Mouse (Mus musculus) cortical plate, adult 2 months (tissue): ENCODE data around the gene Litaf. TPM values are rescaled to one million over a fixed set of nuclear protein-coding genes. Genes with fewer than 3 reads are reported as not detected.
A peak's percentile ranks its signal among the peaks of the same experiment; 100 is the strongest.
"Not testable (repeated sequence)": the region's sequence is repeated elsewhere in the genome, so short reads cannot be mapped to it uniquely, and the experiment has no call there.

Experiments
- H3K27ac ChIP-seq: fragments of 200-500 bp; 2 replicates; pipeline ENCODE4 v1.5.1; 2012; ENCODE audit warnings: low read length, control low read depth, inconsistent platforms; ENCODE audit not compliant: insufficient read depth
- H3K4me1 ChIP-seq: fragments of 200-500 bp; 2 replicates; pipeline ENCODE4 v1.6.1; 2011; ENCODE audit warnings: low read length; ENCODE audit not compliant: control insufficient read depth, insufficient read depth
- H3K4me3 ChIP-seq: fragments of 200-500 bp; 2 replicates; pipeline ENCODE4 v1.5.1; 2011; ENCODE audit warnings: mild to moderate bottlenecking, low read length, control low read depth; ENCODE audit not compliant: insufficient read depth
- CTCF ChIP-seq: fragments of 200-500 bp; IDR thresholded peaks from 2 replicates; pipeline ENCODE4 v1.5.1; 2011; ENCODE audit warnings: mild to moderate bottlenecking, control low read depth, low read length; ENCODE audit not compliant: insufficient read depth; ENCODE audit errors: extremely low read depth
- POLR2A ChIP-seq: fragments of 200-500 bp; IDR thresholded peaks from 2 replicates; pipeline ENCODE4 v1.6.1; 2011; ENCODE audit warnings: mild to moderate bottlenecking, low read length, control low read depth; ENCODE audit not compliant: insufficient read depth; ENCODE audit errors: extremely low read depth
- polyA plus RNA-seq: library from polyadenylated mRNA; depleted of rRNA; stranded (reverse); fragments of >200 nt; gene quantifications from 2 replicates; pipeline ENCODE4 v1.2.3, GENCODE M21; 2012

Gene Litaf
- polyA plus RNA-seq, 1 experiment: 45.0 TPM

- Histone ChIP-seq H3K4me3 (no peak overlapping the region), H3K27ac (no peak overlapping the region), H3K4me1 (no peaks in the 10 kb centered on the region)
- no peak for TF ChIP-seq CTCF
- no peak for TF ChIP-seq POLR2A
These were observed 96.6 kb downstream of the Litaf start for GRCm38 (mm10) chr16:10969342-10969741.

DNA sequence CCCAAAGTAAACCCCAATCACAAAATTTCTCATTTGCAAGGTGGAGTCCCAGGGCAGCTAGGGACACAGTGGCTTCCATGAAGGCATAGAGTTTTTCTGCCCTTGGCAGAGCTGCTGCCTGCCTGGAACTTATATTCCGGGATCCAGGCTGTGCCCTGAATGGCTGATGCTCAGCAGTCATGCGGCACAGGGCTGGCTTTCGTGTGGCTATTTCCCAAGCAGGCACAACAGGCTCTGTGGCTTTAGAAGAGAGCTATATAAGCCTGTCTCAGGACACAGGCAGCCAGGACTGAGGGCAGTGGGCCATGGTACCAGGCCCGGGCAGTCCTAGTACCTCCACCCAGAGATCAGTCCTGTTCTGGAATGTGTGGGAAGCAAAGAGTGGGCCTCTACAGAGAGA lies 97.7 kb downstream of the Litaf start:
- Histone ChIP-seq H3K4me3 (no peak overlapping the region), H3K27ac (no peak overlapping the region), H3K4me1 (no peaks in the 10 kb centered on the region)
- TF ChIP-seq CTCF (no peak), POLR2A (no peak)

DNA sequence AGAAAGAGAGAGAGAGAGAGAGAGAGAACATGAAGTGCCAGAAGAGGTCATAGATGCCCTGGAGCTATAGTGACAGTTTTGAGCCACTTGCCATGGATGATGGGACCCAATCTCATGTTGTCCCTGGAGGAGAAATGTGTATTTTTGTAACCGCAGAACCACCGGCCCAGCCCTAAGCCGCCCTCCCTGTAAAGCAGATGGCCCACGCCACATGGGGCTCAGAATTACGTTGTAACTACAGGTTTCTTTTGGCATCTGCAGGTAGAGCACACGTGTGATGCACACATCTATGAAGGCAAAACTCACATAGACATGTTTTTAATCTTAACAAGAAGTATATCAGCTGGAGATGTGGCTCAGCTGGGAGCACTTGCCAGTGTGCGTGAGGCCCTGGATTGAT lies 98.2 kb downstream of the Litaf start:
- H3K4me1 ChIP-seq: no peaks in the 10 kb centered on the region
- TF ChIP-seq POLR2A (no peak), CTCF (no peak)
- no peak overlapping the region for H3K27ac ChIP-seq
- no peak overlapping the region for H3K4me3 ChIP-seq

DNA sequence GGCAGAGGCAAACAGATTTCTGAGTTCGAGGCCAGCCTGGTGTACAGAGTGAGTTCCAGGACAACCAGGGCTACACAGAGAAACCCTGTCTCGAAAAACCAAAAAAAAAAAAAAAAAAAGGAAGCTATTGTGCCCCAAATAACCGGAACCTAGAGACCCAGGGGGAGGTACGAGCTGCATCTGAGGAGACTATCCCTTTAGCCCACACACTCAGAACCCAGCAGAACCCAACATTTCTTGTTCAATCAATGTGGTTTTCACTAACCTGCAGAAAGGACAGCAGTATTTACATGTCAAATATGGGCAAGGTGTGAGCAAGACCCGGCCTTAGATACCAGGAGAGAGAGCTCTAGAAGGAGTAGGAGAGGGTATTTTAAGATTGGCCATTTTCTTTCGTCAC lies 98.9 kb downstream of the Litaf start:
- no peak for TF ChIP-seq POLR2A
- TF ChIP-seq CTCF: no peak
- H3K27ac ChIP-seq: no peak overlapping the region
- no peaks in the 10 kb centered on the region for H3K4me1 ChIP-seq
- H3K4me3 ChIP-seq: no peak overlapping the region

GRCm38 (mm10) chr16:10965034-10965433 lies 100.9 kb downstream of the Litaf start:
- Histone ChIP-seq H3K27ac (no peak overlapping the region), H3K4me1 (no peaks in the 10 kb centered on the region), H3K4me3 (no peak overlapping the region)
- TF ChIP-seq CTCF (no peak), POLR2A (no peak)

GRCm38 (mm10) chr16:10960916-10961315 lies 105.0 kb downstream of the Litaf start:
- Histone ChIP-seq H3K4me1 (peaks cover 6% of the 10 kb centered on the region), H3K27ac (no peak overlapping the region), H3K4me3 (no peak overlapping the region)
- TF ChIP-seq CTCF: no peak

DNA sequence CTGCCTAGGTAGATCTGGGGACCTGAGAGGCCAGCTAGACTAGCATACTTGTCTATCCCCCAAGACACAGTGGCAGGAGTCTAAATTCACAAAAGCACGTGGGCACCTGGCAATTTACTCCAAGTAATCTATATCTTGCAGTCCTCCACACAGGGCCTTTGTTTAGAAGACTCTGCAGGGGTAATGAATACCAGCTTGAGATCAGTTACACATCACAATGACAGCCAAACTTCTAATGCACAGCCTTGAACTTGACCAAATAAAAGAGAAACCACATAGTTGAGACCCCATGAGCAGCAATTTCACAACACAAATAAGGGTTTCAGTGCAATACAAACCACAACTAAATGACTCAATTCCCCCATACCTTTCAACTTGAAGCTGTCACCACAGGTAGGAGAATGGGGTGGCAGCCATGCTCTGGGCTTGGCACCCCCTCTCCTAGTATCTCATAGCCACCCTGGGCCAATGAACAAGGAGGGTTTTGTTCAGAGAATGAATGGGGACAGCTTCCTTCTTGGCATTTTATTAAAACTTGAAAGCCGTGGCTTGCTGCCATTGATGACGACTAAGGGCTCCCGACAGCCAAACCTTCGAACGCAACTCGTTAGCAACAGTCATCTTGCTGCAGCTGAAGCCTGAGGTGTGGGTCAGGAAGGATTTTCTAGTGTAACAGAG lies 107.1 kb downstream of the Litaf start:
- no peak overlapping the region for H3K4me3 ChIP-seq
- H3K4me1 ChIP-seq: peaks cover 6% of the 10 kb centered on the region
- TF ChIP-seq POLR2A (no peak), CTCF (no peak)
- no peak overlapping the region for H3K27ac ChIP-seq

DNA sequence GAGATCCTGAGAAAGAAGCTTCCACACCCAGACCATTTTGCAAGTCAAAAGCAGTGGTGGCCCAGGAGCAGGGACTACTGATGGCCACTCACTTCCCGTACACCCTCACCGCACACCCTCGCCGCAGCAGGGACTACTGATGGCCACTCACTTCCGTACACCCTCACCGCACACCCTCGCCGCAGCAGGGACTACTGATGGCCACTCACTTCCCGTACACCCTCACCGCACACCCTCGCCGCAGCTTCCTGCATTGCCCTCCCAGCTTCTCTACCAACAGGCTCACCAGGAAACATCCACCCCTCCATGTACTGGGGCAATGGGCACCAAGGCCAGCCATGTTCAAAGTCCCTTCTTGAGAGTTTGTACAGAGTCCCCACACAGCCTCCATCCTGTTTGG lies 107.7 kb downstream of the Litaf start:
- not testable (repeated sequence) for H3K4me3 ChIP-seq, H3K4me1 ChIP-seq, H3K27ac ChIP-seq

DNA sequence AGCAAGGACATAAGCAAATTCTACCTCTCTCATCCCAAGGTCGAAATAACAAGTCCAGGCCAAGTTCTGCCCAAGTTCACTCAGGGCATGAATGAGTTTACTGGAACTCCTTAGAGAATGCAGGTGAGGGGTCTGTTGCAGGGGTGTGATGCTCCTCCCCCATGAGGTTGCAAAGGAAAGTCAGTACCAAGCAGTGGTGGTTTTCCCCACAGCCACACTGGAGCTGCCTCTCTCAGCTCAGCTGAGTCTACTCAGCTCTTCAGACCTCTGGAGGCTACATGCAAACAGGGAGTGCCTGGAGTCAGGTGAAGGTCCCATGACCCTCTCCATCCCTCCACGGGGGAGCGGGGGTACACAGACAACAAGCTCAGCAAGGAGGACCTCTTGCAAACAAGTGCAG lies 108.2 kb downstream of the Litaf start:
- peaks cover 6% of the 10 kb centered on the region for H3K4me1 ChIP-seq
- TF ChIP-seq POLR2A (no peak), CTCF (no peak)
- no peak overlapping the region for H3K27ac ChIP-seq
- no peak overlapping the region for H3K4me3 ChIP-seq

DNA sequence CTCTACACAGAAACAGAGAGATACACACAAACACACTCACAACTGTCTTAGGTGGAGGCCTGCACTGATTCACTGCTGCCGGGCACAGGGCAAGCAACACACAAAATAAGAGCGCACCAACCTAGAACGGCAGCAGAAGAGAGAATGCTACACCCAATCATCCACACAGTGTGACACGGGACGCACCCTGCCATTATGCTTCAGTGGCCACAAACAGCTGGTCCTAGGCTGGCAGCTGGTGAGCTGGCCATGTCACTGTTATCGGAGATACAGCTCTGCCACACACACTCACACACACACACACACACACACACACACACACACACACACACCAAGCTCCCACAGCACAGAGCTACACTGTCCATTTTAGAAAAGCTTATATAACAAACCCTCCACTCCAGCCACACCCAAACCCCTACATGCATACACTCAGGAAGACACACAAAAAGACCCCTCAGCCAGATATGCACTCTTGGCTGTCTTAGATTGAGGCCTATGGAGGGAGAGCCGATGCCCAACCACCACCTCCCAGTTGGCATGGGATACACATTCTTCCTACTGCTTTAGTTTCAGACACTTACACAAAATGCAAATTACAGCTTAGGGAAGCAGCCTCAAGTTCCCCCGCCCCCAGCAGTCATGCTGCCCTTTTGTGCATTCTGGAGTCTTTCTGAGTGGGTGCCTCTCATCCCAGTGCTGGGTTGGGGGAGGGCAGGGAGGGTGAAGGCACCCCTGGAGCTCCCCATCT lies 108.8 kb downstream of the Litaf start:
- H3K27ac ChIP-seq: peak overlapping the region; percentile 42; the same call in 1 of the 2 replicates
- no peak overlapping the region for H3K4me3 ChIP-seq
- TF ChIP-seq CTCF (no peak), POLR2A (no peak)
- H3K4me1 ChIP-seq: peaks cover 6% of the 10 kb centered on the region
